ENCODE assay signal across 8 mouse cellular contexts in the genomic region with DNA sequence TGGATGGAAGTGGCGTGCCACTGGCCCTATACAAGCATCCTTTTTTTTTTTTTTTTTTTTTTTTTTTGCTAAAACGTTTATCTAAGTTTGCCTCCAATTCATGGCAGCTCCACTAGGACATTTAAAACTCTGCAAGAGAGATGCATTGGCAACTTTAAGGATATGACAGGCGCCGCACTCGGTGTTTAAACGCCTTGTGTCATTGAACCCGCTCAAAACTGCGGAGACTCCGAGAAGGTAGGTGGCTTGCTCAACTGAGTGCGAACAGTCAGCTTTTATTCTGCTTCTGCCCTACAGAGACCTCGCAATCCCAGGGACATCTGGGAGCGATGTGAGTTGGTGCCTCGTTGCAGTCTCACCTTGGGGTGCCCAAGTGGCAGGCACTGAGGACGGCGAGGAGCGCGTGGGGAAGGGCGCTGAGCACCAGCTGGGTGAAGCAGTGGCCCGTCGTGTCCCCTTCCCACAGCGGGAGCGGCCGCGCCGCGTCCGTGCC. TPM values are rescaled to one million over a fixed set of nuclear protein-coding genes. Genes with fewer than 3 reads are reported as not detected.
DNase-seq lines count a peak whose midpoint lies in the region; ATAC-seq and TF ChIP-seq lines count a peak whose summit lies in the region.

No protein-coding gene starts in this region.

- H3K36me3 ChIP-seq in heart, embryonic 13.5 days = peaks cover 16% of the 10 kb centered on the region
- no peaks in the 10 kb centered on the region for H3K36me3 ChIP-seq in ES-Bruce4 (ENCODE audit: control insufficient read depth, insufficient read depth, low read length, poor library complexity, severe bottlenecking)
- H3K36me3 ChIP-seq in forebrain, embryonic 12.5 days (replicated peaks) = peaks cover 14% of the 10 kb centered on the region; the same call in 1 of the 2 replicates
- no peaks in the 10 kb centered on the region for H3K36me3 ChIP-seq in liver, embryonic 16.5 days (ENCODE audit: control insufficient read depth, insufficient read depth)

- H3K27ac ChIP-seq in heart, embryonic 13.5 days (replicated peaks) = peak overlapping the region; percentile 89
- H3K27ac ChIP-seq in ES-Bruce4 (ENCODE audit: insufficient read depth, low read length) = no peak overlapping the region
- H3K27ac ChIP-seq in forebrain, embryonic 12.5 days = peak overlapping the region; percentile 96
- peak overlapping the region; percentile 90 for H3K27ac ChIP-seq in liver, embryonic 16.5 days (ENCODE audit: low read length)

- peaks cover 12% of the 10 kb centered on the region for H3K4me1 ChIP-seq in heart, embryonic 13.5 days
- H3K4me1 ChIP-seq in ES-Bruce4 (ENCODE audit: control insufficient read depth, insufficient read depth, low read length) = no peaks in the 10 kb centered on the region
- H3K4me1 ChIP-seq in forebrain, embryonic 12.5 days = peaks cover 11% of the 10 kb centered on the region
- H3K4me1 ChIP-seq in liver, embryonic 16.5 days (ENCODE audit: control insufficient read depth, low read depth, low read length) = peaks cover 14% of the 10 kb centered on the region

- H3K4me2 ChIP-seq in heart, embryonic 13.5 days = peak overlapping the region; percentile 93
- peak overlapping the region; percentile 85 for H3K4me2 ChIP-seq in forebrain, embryonic 12.5 days
- peak overlapping the region; percentile 98 for H3K4me2 ChIP-seq in liver, embryonic 16.5 days (ENCODE audit: low read depth, low read length)

- no peak for DNase-seq in heart, postnatal 10 days
- DNase-seq in cerebellum, adult 11 months = no peak
- DNase-seq in spleen, adult 12 weeks (ENCODE audit: low spot score) = no peak
- no peak for DNase-seq in adrenal gland, adult 8-10 months

- no peaks in the 10 kb centered on the region for H3K27me3 ChIP-seq in heart, embryonic 13.5 days (replicated peaks)
- H3K27me3 ChIP-seq in ES-Bruce4 (ENCODE audit: control insufficient read depth, insufficient read depth, low read length, poor library complexity, severe bottlenecking) = no peaks in the 10 kb centered on the region
- no peaks in the 10 kb centered on the region for H3K27me3 ChIP-seq in forebrain, embryonic 12.5 days
- H3K27me3 ChIP-seq in liver, embryonic 16.5 days (ENCODE audit: control insufficient read depth, insufficient read depth, low read depth, low read length) = no peaks in the 10 kb centered on the region

- peak overlapping the region; percentile 94 for H3K9ac ChIP-seq in heart, embryonic 13.5 days
- peak overlapping the region; percentile 54 for H3K9ac ChIP-seq in ES-Bruce4 (ENCODE audit: low read depth, poor library complexity, severe bottlenecking)
- H3K9ac ChIP-seq in forebrain, embryonic 12.5 days = peak overlapping the region; percentile 85
- H3K9ac ChIP-seq in liver, embryonic 16.5 days (ENCODE audit: low read depth, low read length) = peak overlapping the region; percentile 91

- TF ChIP-seq CTCF in ES-Bruce4 (IDR thresholded peaks at IDR 0.05; ENCODE audit: low read depth, low read length) = no peak

- intact Hi-C loops in heart, postnatal 10 days (cut with DNase I) = no loop called here

- TF ChIP-seq POLR2A in ES-Bruce4 (IDR thresholded peaks at IDR 0.05; ENCODE audit: insufficient read depth, low read length) = no peak

- WGBS in heart, embryonic 13.5 days = 2% methylated on average over 27 of the region's 27 CpGs
- 4% methylated on average over 27 of the region's 27 CpGs for WGBS in forebrain, embryonic 12.5 days
- 5% methylated on average over 27 of the region's 27 CpGs for WGBS in liver, embryonic 16.5 days (ENCODE audit: insufficient replicate concordance)

- H3K4me3 ChIP-seq in heart, embryonic 13.5 days = peak overlapping the region; percentile 82
- peak overlapping the region; percentile 92 for H3K4me3 ChIP-seq in ES-Bruce4 (ENCODE audit: low read depth, low read length)
- peak overlapping the region; percentile 72 for H3K4me3 ChIP-seq in forebrain, embryonic 12.5 days (replicated peaks)
- H3K4me3 ChIP-seq in liver, embryonic 16.5 days (ENCODE audit: low read depth, low read length) = peak overlapping the region; percentile 84

- TF ChIP-seq EP300 in ES-Bruce4 (IDR thresholded peaks at IDR 0.05; ENCODE audit: insufficient read depth, low read depth, low read length) = no peak

- no peak; the same call in 1 of the 2 replicates for ATAC-seq in heart, embryonic 13.5 days (ENCODE audit: extremely low read depth, insufficient number of reproducible peaks, low FRiP score, low TSS enrichment)
- ATAC-seq in forebrain, embryonic 12.5 days (ENCODE audit: low FRiP score) = no peak
- ATAC-seq in liver, embryonic 16.5 days (ENCODE audit: low read depth) = no peak; the same call in 1 of the 2 replicates

- no peaks in the 10 kb centered on the region for H3K9me3 ChIP-seq in heart, embryonic 13.5 days
- no peaks in the 10 kb centered on the region for H3K9me3 ChIP-seq in ES-Bruce4 (replicated peaks; ENCODE audit: control insufficient read depth, insufficient read depth, low read length, poor library complexity, severe bottlenecking)
- H3K9me3 ChIP-seq in forebrain, embryonic 12.5 days = no peaks in the 10 kb centered on the region
- H3K9me3 ChIP-seq in liver, embryonic 16.5 days (replicated peaks; ENCODE audit: control insufficient read depth, low read length) = no peaks in the 10 kb centered on the region

RNA-seq across cellular contexts. Expression of a gene that starts 0.7 kb away (rescaled TPM):
- 4.3 and 4.9 TPM in 2 replicates for polyA plus RNA-seq in heart, embryonic 13.5 days (2015; fragmentation: Nextera tagmentation; extraction: Ambion mirVana)
- 1 to 10 TPM; 5.4 to 6.1 TPM for total RNA-seq in heart, postnatal 10 days (2021)
- polyA plus RNA-seq in ES-Bruce4 (2011; ENCODE audit: insufficient read depth, insufficient read length, low read depth, missing spikeins) = 3.9 and 4.4 TPM in 2 replicates
- polyA plus RNA-seq in forebrain, embryonic 12.5 days (2016; fragmentation: Nextera tagmentation; extraction: Ambion mirVana) = 7.6 and 8.7 TPM in 2 replicates
- 1.7 and 2.0 TPM in 2 replicates for polyA plus RNA-seq in liver, embryonic 16.5 days (2015; fragmentation: Nextera tagmentation; extraction: Ambion mirVana)
- 10 to 100 TPM in 2 of 4 experiments, 1 to 10 TPM in 2; 6.9 to 17.3 (median 11.9) TPM for total RNA-seq in adrenal gland, adult 8-10 months (2022)

RNA-seq across cellular contexts. Expression of a gene that starts 30.2 kb away (rescaled TPM):
- polyA plus RNA-seq in heart, embryonic 13.5 days (2015; fragmentation: Nextera tagmentation; extraction: Ambion mirVana) = 0.35 and 0.47 TPM in 2 replicates
- total RNA-seq in heart, postnatal 10 days (2021) = 1 to 10 TPM in 1 of 2 experiments, under 1 TPM in 1; 0.57 to 1.0 TPM
- polyA plus RNA-seq in ES-Bruce4 (2011; ENCODE audit: insufficient read depth, insufficient read length, low read depth, missing spikeins) = 0.91 and 1.3 TPM in 2 replicates
- 1.5 and 2.0 TPM in 2 replicates for polyA plus RNA-seq in forebrain, embryonic 12.5 days (2016; fragmentation: Nextera tagmentation; extraction: Ambion mirVana)
- 0.06 and 0.07 TPM in 2 replicates for polyA plus RNA-seq in liver, embryonic 16.5 days (2015; fragmentation: Nextera tagmentation; extraction: Ambion mirVana)
- total RNA-seq in adrenal gland, adult 8-10 months (2022) = under 1 TPM in 3 of 4 experiments, not detected in 1; 0.25 to 0.56 (median 0.38) TPM

RNA-seq across cellular contexts. Expression of a gene that starts 44.6 kb away (rescaled TPM):
- 35.7 and 37.1 TPM in 2 replicates for polyA plus RNA-seq in heart, embryonic 13.5 days (2015; fragmentation: Nextera tagmentation; extraction: Ambion mirVana)
- total RNA-seq in heart, postnatal 10 days (2021) = 10 to 100 TPM; 54.0 to 56.3 TPM
- polyA plus RNA-seq in ES-Bruce4 (2011; ENCODE audit: insufficient read depth, insufficient read length, low read depth, missing spikeins) = 71.5 and 75.2 TPM in 2 replicates
- 56.0 and 58.4 TPM in 2 replicates for polyA plus RNA-seq in forebrain, embryonic 12.5 days (2016; fragmentation: Nextera tagmentation; extraction: Ambion mirVana)
- 8.9 and 10.9 TPM in 2 replicates for polyA plus RNA-seq in liver, embryonic 16.5 days (2015; fragmentation: Nextera tagmentation; extraction: Ambion mirVana)
- 10 to 100 TPM; 49.3 to 72.6 (median 54.6) TPM for total RNA-seq in adrenal gland, adult 8-10 months (2022)

RNA-seq across cellular contexts. Expression of a gene that starts 56.1 kb away (rescaled TPM):
- 5.1 and 5.2 TPM in 2 replicates for polyA plus RNA-seq in heart, embryonic 13.5 days (2015; fragmentation: Nextera tagmentation; extraction: Ambion mirVana)
- total RNA-seq in heart, postnatal 10 days (2021) = 10 to 100 TPM; 22.5 to 25.3 TPM
- 55.0 and 62.7 TPM in 2 replicates for polyA plus RNA-seq in ES-Bruce4 (2011; ENCODE audit: insufficient read depth, insufficient read length, low read depth, missing spikeins)
- polyA plus RNA-seq in forebrain, embryonic 12.5 days (2016; fragmentation: Nextera tagmentation; extraction: Ambion mirVana) = 15.7 and 17.2 TPM in 2 replicates
- 0.78 and 1.3 TPM in 2 replicates for polyA plus RNA-seq in liver, embryonic 16.5 days (2015; fragmentation: Nextera tagmentation; extraction: Ambion mirVana)
- total RNA-seq in adrenal gland, adult 8-10 months (2022) = 10 to 100 TPM; 21.0 to 35.6 (median 27.4) TPM
